Mouse (Mus musculus) cortical plate, adult 2 months (tissue): ENCODE data around the gene Anks1b. TPM values are rescaled to one million over a fixed set of nuclear protein-coding genes. Genes with fewer than 3 reads are reported as not detected.

ENCODE experiments used
- H3K27ac ChIP-seq: fragments of 200-500 bp; 2 replicates; pipeline ENCODE4 v1.5.1; 2012; ENCODE audit warnings: low read length, control low read depth, inconsistent platforms; ENCODE audit not compliant: insufficient read depth
- H3K4me1 ChIP-seq: fragments of 200-500 bp; 2 replicates; pipeline ENCODE4 v1.6.1; 2011; ENCODE audit warnings: low read length; ENCODE audit not compliant: control insufficient read depth, insufficient read depth
- H3K4me3 ChIP-seq: fragments of 200-500 bp; 2 replicates; pipeline ENCODE4 v1.5.1; 2011; ENCODE audit warnings: mild to moderate bottlenecking, low read length, control low read depth; ENCODE audit not compliant: insufficient read depth
- CTCF ChIP-seq: fragments of 200-500 bp; IDR thresholded peaks from 2 replicates; pipeline ENCODE4 v1.5.1; 2011; ENCODE audit warnings: mild to moderate bottlenecking, control low read depth, low read length; ENCODE audit not compliant: insufficient read depth; ENCODE audit errors: extremely low read depth
- POLR2A ChIP-seq: fragments of 200-500 bp; IDR thresholded peaks from 2 replicates; pipeline ENCODE4 v1.6.1; 2011; ENCODE audit warnings: mild to moderate bottlenecking, low read length, control low read depth; ENCODE audit not compliant: insufficient read depth; ENCODE audit errors: extremely low read depth
- polyA plus RNA-seq: library from polyadenylated mRNA; depleted of rRNA; stranded (reverse); fragments of >200 nt; gene quantifications from 2 replicates; pipeline ENCODE4 v1.2.3, GENCODE M21; 2012

Gene Anks1b
- polyA plus RNA-seq, 1 experiment: 238 TPM

DNA sequence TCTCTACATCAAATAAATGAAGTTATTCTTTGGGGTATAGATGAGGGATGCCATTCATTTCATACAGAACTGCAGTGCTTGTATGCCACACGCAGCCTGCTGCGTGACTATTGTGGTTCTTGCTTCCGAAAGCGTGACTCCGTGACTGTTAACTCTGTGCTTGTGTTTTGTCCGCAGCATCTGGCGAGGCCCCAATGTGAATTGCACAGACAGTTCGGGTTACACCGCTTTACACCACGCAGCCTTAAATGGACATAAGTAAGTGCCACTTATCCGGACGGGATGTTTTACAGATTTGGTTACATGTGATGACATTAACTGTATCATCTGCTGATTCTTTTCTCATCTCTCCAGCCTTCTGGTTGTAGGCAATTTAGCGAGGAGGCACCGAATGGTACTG, 159.7 kb downstream of the Anks1b start:
- H3K4me1 ChIP-seq: no peaks in the 10 kb centered on the region; the same call in 1 of the 2 replicates
- no peak overlapping the region for H3K4me3 ChIP-seq
- TF ChIP-seq POLR2A (no peak), CTCF (no peak)
- H3K27ac ChIP-seq: no peak overlapping the region

GRCm38 (mm10) chr10:90043287-90043686, 170.0 kb downstream of the Anks1b start:
- Histone ChIP-seq H3K27ac (no peak overlapping the region), H3K4me3 (no peak overlapping the region), H3K4me1 (0 out of 2 replicates have a peak, but pooled peaks cover 1% of the 10 kb centered on the region)
- TF ChIP-seq POLR2A: no peak
- no peak for TF ChIP-seq CTCF

DNA sequence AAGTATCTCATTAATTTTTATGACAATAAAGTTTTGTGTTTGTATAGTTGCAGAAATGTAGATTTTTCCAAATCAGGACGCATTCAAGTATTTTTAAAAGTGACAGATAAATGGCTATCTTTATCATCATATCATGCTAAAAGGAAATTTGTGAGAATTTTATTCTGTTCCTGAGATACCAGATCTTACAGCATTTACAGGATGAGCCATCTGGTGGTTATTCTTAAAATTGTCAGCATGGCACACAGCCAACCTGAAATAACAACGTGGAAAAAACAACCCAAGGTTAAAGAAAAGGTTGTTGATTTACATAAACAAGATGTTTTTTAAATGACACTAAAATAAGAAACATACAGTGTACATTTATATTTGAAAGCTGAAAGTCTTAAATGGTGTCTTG, 170.5 kb downstream of the Anks1b start:
- 0 out of 2 replicates have a peak, but pooled peaks cover 1% of the 10 kb centered on the region for H3K4me1 ChIP-seq
- no peak overlapping the region for H3K27ac ChIP-seq
- no peak overlapping the region for H3K4me3 ChIP-seq
- TF ChIP-seq CTCF: no peak
- TF ChIP-seq POLR2A: no peak

DNA sequence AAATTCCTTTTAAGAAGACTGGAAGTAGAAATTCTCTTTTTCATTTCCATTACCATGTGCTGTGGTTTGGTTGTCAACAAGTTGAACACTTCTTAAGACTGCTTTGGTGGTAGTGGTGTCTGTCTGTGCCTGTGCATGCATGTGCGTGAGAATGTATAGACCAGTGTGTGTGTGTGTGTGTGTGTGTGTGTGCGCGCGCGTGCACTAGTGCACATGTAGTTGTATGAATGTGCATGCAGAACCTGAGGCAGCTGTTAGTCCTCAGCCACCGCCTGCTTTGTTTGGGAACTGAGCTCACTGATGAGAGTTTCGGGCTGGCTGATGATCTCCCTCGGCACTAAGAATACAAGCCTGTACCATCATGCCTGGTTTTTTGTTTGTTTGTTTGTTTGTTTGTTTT, 170.9 kb downstream of the Anks1b start:
- TF ChIP-seq POLR2A (no peak), CTCF (no peak)
- Histone ChIP-seq H3K4me1 (0 out of 2 replicates have a peak, but pooled peaks cover 1% of the 10 kb centered on the region), H3K4me3 (no peak overlapping the region), H3K27ac (no peak overlapping the region)

DNA sequence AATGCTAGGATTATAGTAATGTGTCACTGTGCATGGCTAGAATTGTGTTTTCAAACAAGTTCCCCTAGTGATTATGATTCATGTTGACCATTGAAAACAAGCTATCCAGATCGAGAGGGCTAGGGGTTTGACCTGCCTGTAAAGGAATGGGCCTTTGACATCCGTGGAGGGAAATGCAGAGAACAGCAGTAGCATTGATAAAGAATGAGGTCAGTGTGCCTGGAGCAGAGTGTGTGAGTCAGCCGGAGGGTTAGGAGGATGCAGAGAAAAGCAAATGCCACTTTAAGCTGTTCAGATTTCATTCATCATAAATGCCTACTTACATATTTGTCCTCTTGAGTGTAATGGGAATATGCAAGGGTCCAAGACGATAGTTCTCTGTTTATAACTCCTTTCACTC, 195.3 kb downstream of the Anks1b start:
- Histone ChIP-seq H3K4me1 (no peaks in the 10 kb centered on the region), H3K4me3 (no peak overlapping the region), H3K27ac (no peak overlapping the region)
- TF ChIP-seq POLR2A (no peak), CTCF (no peak)

GRCm38 (mm10) chr10:90077930-90078329, 204.6 kb downstream of the Anks1b start:
- no peak overlapping the region for H3K27ac ChIP-seq
- no peak overlapping the region for H3K4me3 ChIP-seq
- no peak for TF ChIP-seq CTCF
- no peak for TF ChIP-seq POLR2A
- peaks cover 1% of the 10 kb centered on the region; the same call in 1 of the 2 replicates for H3K4me1 ChIP-seq

DNA sequence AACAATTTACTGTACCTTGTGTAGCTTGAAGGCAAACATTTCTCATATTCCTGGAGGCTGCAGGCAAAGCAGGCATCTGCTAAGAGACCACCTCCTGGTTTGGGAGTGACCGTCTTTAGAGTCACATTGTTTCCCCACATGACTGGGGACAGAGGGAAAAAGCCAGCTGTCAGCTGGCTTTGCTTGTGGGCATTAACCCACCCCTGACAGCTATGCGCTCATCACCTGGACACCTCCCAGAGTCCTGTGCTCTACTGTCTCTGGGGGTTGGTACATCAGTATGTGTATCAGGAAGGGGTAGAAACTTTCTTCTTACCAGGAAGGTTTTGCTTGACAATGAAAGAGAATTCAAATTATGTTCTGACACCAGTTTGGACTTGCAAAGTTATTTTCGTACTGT, 207.8 kb downstream of the Anks1b start:
- Histone ChIP-seq H3K4me3 (no peak overlapping the region), H3K27ac (no peak overlapping the region)
- TF ChIP-seq POLR2A (no peak), CTCF (no peak)

GRCm38 (mm10) chr10:90081630-90082029, 208.3 kb downstream of the Anks1b start:
- H3K4me3 ChIP-seq: no peak overlapping the region
- TF ChIP-seq CTCF: peak; percentile 33; the same call in 1 of the 2 replicates
- no peak for TF ChIP-seq POLR2A
- H3K27ac ChIP-seq: no peak overlapping the region
- H3K4me1 ChIP-seq: peaks cover 1% of the 10 kb centered on the region; the same call in 1 of the 2 replicates

More for the DNA sequence above, 207.8 kb downstream of the Anks1b start:
- H3K4me1 ChIP-seq: peaks cover 1% of the 10 kb centered on the region; the same call in 1 of the 2 replicates

DNA sequence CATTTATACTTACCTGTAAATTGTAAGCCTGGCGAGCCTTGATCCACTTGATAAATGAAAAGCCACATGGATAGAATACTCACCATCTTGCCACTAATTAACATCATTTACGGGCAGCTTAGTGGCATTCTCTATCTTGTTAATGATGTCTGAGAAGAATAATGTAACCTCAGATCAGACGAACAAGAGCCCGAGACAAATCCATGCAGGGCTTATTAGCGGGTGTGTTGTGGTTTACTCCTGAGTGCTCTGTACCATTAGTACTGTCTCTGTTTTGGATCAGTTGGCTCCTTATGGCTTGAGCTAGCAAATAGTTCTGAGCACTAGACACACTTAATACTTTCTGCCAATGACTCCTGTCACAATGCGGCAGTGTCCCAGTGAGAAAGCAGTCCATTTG, 220.6 kb downstream of the Anks1b start:
- no peaks in the 10 kb centered on the region for H3K4me1 ChIP-seq
- TF ChIP-seq POLR2A: no peak
- TF ChIP-seq CTCF: no peak
- H3K4me3 ChIP-seq: no peak overlapping the region
- no peak overlapping the region for H3K27ac ChIP-seq

- TF ChIP-seq CTCF (no peak), POLR2A (no peak)
- H3K4me3 ChIP-seq: no peak overlapping the region
- no peak overlapping the region for H3K27ac ChIP-seq
Measured at GRCm38 (mm10) chr10:90112662-90113061, 239.4 kb downstream of the Anks1b start.

More at GRCm38 (mm10) chr10:90112662-90113061, 239.4 kb downstream of the Anks1b start:
- H3K4me1 ChIP-seq: no peaks in the 10 kb centered on the region; the same call in 1 of the 2 replicates
